ENCODE assay signal across 7 mouse cellular contexts in genomic region chr1:63129857-63130690, GRCm38 (mm10). TPM values are rescaled to one million over a fixed set of nuclear protein-coding genes. Genes with fewer than 3 reads are reported as not detected.
DNase-seq lines count a peak whose midpoint lies in the region; ATAC-seq and TF ChIP-seq lines count a peak whose summit lies in the region.

No protein-coding gene starts in this region.

- peaks cover 4% of the 10 kb centered on the region for H3K4me1 ChIP-seq in ES-Bruce4 (ENCODE audit: control insufficient read depth, insufficient read depth, low read length)
- peaks cover 7% of the 10 kb centered on the region; the same call in 1 of the 2 replicates for H3K4me1 ChIP-seq in bone marrow, adult 2 months (ENCODE audit: control insufficient read depth, insufficient read depth, low read length)
- peaks cover 7% of the 10 kb centered on the region; the same call in 1 of the 2 replicates for H3K4me1 ChIP-seq in hindbrain, embryonic 13.5 days (replicated peaks)
- peaks cover 5% of the 10 kb centered on the region; the same call in 1 of the 2 replicates for H3K4me1 ChIP-seq in liver, adult 2 months (ENCODE audit: control insufficient read depth, insufficient read depth, low read length)
- peaks cover 10% of the 10 kb centered on the region for H3K4me1 ChIP-seq in neural tube, embryonic 13.5 days (replicated peaks)

- TF ChIP-seq POLR2A in ES-Bruce4 (IDR thresholded peaks at IDR 0.05; ENCODE audit: insufficient read depth, low read length), result no peak
- TF ChIP-seq POLR2A in bone marrow, adult 2 months (IDR thresholded peaks at IDR 0.05; ENCODE audit: borderline replicate concordance, control insufficient read depth, low read depth, low read length), result no peak
- TF ChIP-seq POLR2A in liver, adult 2 months (IDR thresholded peaks at IDR 0.05; ENCODE audit: extremely low read depth, insufficient read depth, low read length), result no peak

- ATAC-seq in hindbrain, embryonic 13.5 days (ENCODE audit: low FRiP score), result no peak
- ATAC-seq in neural tube, embryonic 13.5 days (ENCODE audit: low read depth), result peak; percentile 49; the same call in 1 of the 2 replicates

- no peaks in the 10 kb centered on the region for H3K9me3 ChIP-seq in ES-Bruce4 (replicated peaks; ENCODE audit: control insufficient read depth, insufficient read depth, low read length, poor library complexity, severe bottlenecking)
- no peaks in the 10 kb centered on the region for H3K9me3 ChIP-seq in hindbrain, embryonic 13.5 days
- no peaks in the 10 kb centered on the region for H3K9me3 ChIP-seq in neural tube, embryonic 13.5 days

- H3K27me3 ChIP-seq in ES-Bruce4 (ENCODE audit: control insufficient read depth, insufficient read depth, low read length, poor library complexity, severe bottlenecking), result no peaks in the 10 kb centered on the region
- no peaks in the 10 kb centered on the region for H3K27me3 ChIP-seq in hindbrain, embryonic 13.5 days
- no peaks in the 10 kb centered on the region for H3K27me3 ChIP-seq in liver, adult 2 months (ENCODE audit: control insufficient read depth, insufficient read depth, low read length)
- no peaks in the 10 kb centered on the region for H3K27me3 ChIP-seq in neural tube, embryonic 13.5 days

- peak; percentile 70 for DNase-seq in liver, adult 2 months (ENCODE audit: extremely low read depth, low read depth, low spot score)
- no peak for DNase-seq in left cerebral cortex, adult 9 months (ENCODE audit: low spot score in 2 of 2)
- no peak for DNase-seq in layer of hippocampus, adult 9-11 months

- no peaks in the 10 kb centered on the region for H3K79me2 ChIP-seq in liver, adult 2 months (ENCODE audit: control insufficient read depth, insufficient read depth, low read length)

- 2% methylated on average over 18 of the region's 18 CpGs for whole genome bisulfite sequencing in bone marrow, adult 2 months
- 28% methylated on average over 18 of the region's 18 CpGs for WGBS in hindbrain, embryonic 13.5 days
- WGBS in liver, adult 2 months, result 8% methylated on average over 18 of the region's 18 CpGs
- WGBS in neural tube, embryonic 13.5 days, result 22% methylated on average over 18 of the region's 18 CpGs

- H3K4me3 ChIP-seq in ES-Bruce4 (ENCODE audit: low read depth, low read length), result peak overlapping the region; percentile 40; the same call in 1 of the 2 replicates
- H3K4me3 ChIP-seq in bone marrow, adult 2 months (replicated peaks; ENCODE audit: control insufficient read depth, low read depth, low read length), result peak overlapping the region; percentile 46
- H3K4me3 ChIP-seq in hindbrain, embryonic 13.5 days, result peak overlapping the region; percentile 20; the same call in 1 of the 2 replicates
- H3K4me3 ChIP-seq in liver, adult 2 months (ENCODE audit: insufficient read depth, low read depth, low read length), result peak overlapping the region; percentile 62
- peak overlapping the region; percentile 15; the same call in 1 of the 2 replicates for H3K4me3 ChIP-seq in neural tube, embryonic 13.5 days

- peak overlapping the region; percentile 37; the same call in 1 of the 2 replicates for H3K27ac ChIP-seq in ES-Bruce4 (ENCODE audit: insufficient read depth, low read length)
- peak overlapping the region; percentile 14; the same call in 1 of the 2 replicates for H3K27ac ChIP-seq in bone marrow, adult 2 months (ENCODE audit: control insufficient read depth, insufficient read depth, low read depth, low read length, poor library complexity)
- no peak overlapping the region for H3K27ac ChIP-seq in hindbrain, embryonic 13.5 days
- H3K27ac ChIP-seq in liver, adult 2 months (replicated peaks; ENCODE audit: insufficient read depth, low read depth, low read length), result peak overlapping the region; percentile 94
- no peak overlapping the region for H3K27ac ChIP-seq in neural tube, embryonic 13.5 days (replicated peaks)

- no peaks in the 10 kb centered on the region; the same call in 1 of the 2 replicates for H3K36me3 ChIP-seq in ES-Bruce4 (ENCODE audit: control insufficient read depth, insufficient read depth, low read length, poor library complexity, severe bottlenecking)
- peaks cover 17% of the 10 kb centered on the region for H3K36me3 ChIP-seq in hindbrain, embryonic 13.5 days
- no peaks in the 10 kb centered on the region for H3K36me3 ChIP-seq in liver, adult 2 months (ENCODE audit: control insufficient read depth, insufficient read depth, low read length)
- peaks cover 26% of the 10 kb centered on the region for H3K36me3 ChIP-seq in neural tube, embryonic 13.5 days

- H3K4me2 ChIP-seq in hindbrain, embryonic 13.5 days, result peak overlapping the region; percentile 46
- peak overlapping the region; percentile 46 for H3K4me2 ChIP-seq in neural tube, embryonic 13.5 days

- no peak for TF ChIP-seq CTCF in ES-Bruce4 (IDR thresholded peaks at IDR 0.05; ENCODE audit: low read depth, low read length)
- TF ChIP-seq CTCF in bone marrow, adult 2 months (IDR thresholded peaks at IDR 0.05; ENCODE audit: control insufficient read depth, insufficient read depth, low read length), result no peak
- TF ChIP-seq CTCF in liver, adult 2 months (IDR thresholded peaks at IDR 0.05; ENCODE audit: low read depth, low read length), result no peak

- peak overlapping the region; percentile 18; the same call in 1 of the 2 replicates for H3K9ac ChIP-seq in ES-Bruce4 (ENCODE audit: low read depth, poor library complexity, severe bottlenecking)
- no peak overlapping the region for H3K9ac ChIP-seq in hindbrain, embryonic 13.5 days
- peak overlapping the region; percentile 90 for H3K9ac ChIP-seq in liver, adult 2 months (ENCODE audit: low read depth, low read length)
- no peak overlapping the region for H3K9ac ChIP-seq in neural tube, embryonic 13.5 days

- TF ChIP-seq EP300 in ES-Bruce4 (IDR thresholded peaks at IDR 0.05; ENCODE audit: insufficient read depth, low read depth, low read length), result 0 out of 2 replicates have a peak, but pooled peaks have one; percentile 47

RNA-seq across cellular contexts. Expression of gene Ino80d, which starts 15.6 kb away (rescaled TPM):
- polyA plus RNA-seq in ES-Bruce4 (2011; ENCODE audit: insufficient read depth, insufficient read length, low read depth, missing spikeins), result 31.4 and 32.5 TPM in 2 replicates
- polyA plus RNA-seq in bone marrow, adult 2 months (2011; ENCODE audit: insufficient read depth, insufficient read length, low replicate concordance, missing spikeins), result 17.8 and 33.3 TPM in 2 replicates
- polyA plus RNA-seq in hindbrain, embryonic 13.5 days (2015; fragmentation: Nextera tagmentation; extraction: Ambion mirVana), result 11.2 and 11.3 TPM in 2 replicates
- total RNA-seq in liver, adult 2 months (2014; rRNA removed), result 5.3 and 6.3 TPM in 2 replicates
- polyA plus RNA-seq in liver, adult 2 months (2012; rRNA removed), result 3.6 and 5.2 TPM in 2 replicates
- 9.5 and 12.4 TPM in 2 replicates for polyA plus RNA-seq in neural tube, embryonic 13.5 days (2015; fragmentation: Nextera tagmentation; extraction: Ambion mirVana)

RNA-seq across cellular contexts. Expression of gene Eef1b2, which starts 46.6 kb away (rescaled TPM):
- polyA plus RNA-seq in ES-Bruce4 (2011; ENCODE audit: insufficient read depth, insufficient read length, low read depth, missing spikeins), result 2,024 and 2,095 TPM in 2 replicates
- 680 and 906 TPM in 2 replicates for polyA plus RNA-seq in bone marrow, adult 2 months (2011; ENCODE audit: insufficient read depth, insufficient read length, low replicate concordance, missing spikeins)
- 472 and 482 TPM in 2 replicates for polyA plus RNA-seq in hindbrain, embryonic 13.5 days (2015; fragmentation: Nextera tagmentation; extraction: Ambion mirVana)
- 222 and 232 TPM in 2 replicates for total RNA-seq in liver, adult 2 months (2014; rRNA removed)
- 174 and 202 TPM in 2 replicates for polyA plus RNA-seq in liver, adult 2 months (2012; rRNA removed)
- polyA plus RNA-seq in neural tube, embryonic 13.5 days (2015; fragmentation: Nextera tagmentation; extraction: Ambion mirVana), result 469 and 536 TPM in 2 replicates

RNA-seq across cellular contexts. Expression of gene Ndufs1, which starts 46.6 kb away (rescaled TPM):
- polyA plus RNA-seq in ES-Bruce4 (2011; ENCODE audit: insufficient read depth, insufficient read length, low read depth, missing spikeins), result 106 and 110 TPM in 2 replicates
- polyA plus RNA-seq in bone marrow, adult 2 months (2011; ENCODE audit: insufficient read depth, insufficient read length, low replicate concordance, missing spikeins), result 39.8 and 47.0 TPM in 2 replicates
- polyA plus RNA-seq in hindbrain, embryonic 13.5 days (2015; fragmentation: Nextera tagmentation; extraction: Ambion mirVana), result 139 and 141 TPM in 2 replicates
- 141 and 182 TPM in 2 replicates for total RNA-seq in liver, adult 2 months (2014; rRNA removed)
- 47.5 and 51.6 TPM in 2 replicates for polyA plus RNA-seq in liver, adult 2 months (2012; rRNA removed)
- polyA plus RNA-seq in neural tube, embryonic 13.5 days (2015; fragmentation: Nextera tagmentation; extraction: Ambion mirVana), result 143 and 145 TPM in 2 replicates

Comparison
In these comparisons a context has a peak if more than half of its experiments do, and no peak if none do; other contexts are left out.
1. H3K27ac ChIP-seq: peak in ES-Bruce4 (single experiment), bone marrow, adult 2 months (single experiment) and liver, adult 2 months (single experiment); none in hindbrain, embryonic 13.5 days (single experiment) and neural tube, embryonic 13.5 days (single experiment).
2. H3K9ac ChIP-seq: peak in ES-Bruce4 (single experiment) and liver, adult 2 months (single experiment); none in hindbrain, embryonic 13.5 days (single experiment) and neural tube, embryonic 13.5 days (single experiment).
3. Peak in every context shown above with its lines, with median percentiles within 50 percentile points of each other: H3K4me3 ChIP-seq.